Mouse (Mus musculus): ENCODE data around the gene Rhox2g.
"Not testable (repeated sequence)": the region's sequence is repeated elsewhere in the genome, so short reads cannot be mapped to it uniquely, and the experiment has no call there.

Rhox2g gene

GRCm38 (mm10) chrX:37643370-37643769 is at the start of gene Rhox2g:
Rhox2g (minus strand) TSS chrX:37643470.
- DNase-seq (ENCODE audit: low spot score in 2 of 2): not testable (repeated sequence)

- DNase-seq (ENCODE audit: low spot score in 2 of 2): no peak
Observed at GRCm38 (mm10) chrX:37692261-37692660, 49.0 kb upstream of the Rhox2g start.

- no peak for DNase-seq (ENCODE audit: low spot score in 2 of 2)
Observed at GRCm38 (mm10) chrX:37683031-37683715, 39.9 kb upstream of the Rhox2g start.

- DNase-seq (ENCODE audit: low spot score in 2 of 2): not testable (repeated sequence)
Observed at GRCm38 (mm10) chrX:37673177-37673576, 29.9 kb upstream of the Rhox2g start, which contains the start of gene Rhox2h. Rhox2h (minus strand) TSS chrX:37673277.

- DNase-seq (ENCODE audit: low spot score in 2 of 2): not testable (repeated sequence)
Observed at GRCm38 (mm10) chrX:37668664-37669063, 25.4 kb upstream of the Rhox2g start, which contains the start of gene Rhox3h. Rhox3h (minus strand) TSS chrX:37668764.

- not testable (repeated sequence) for DNase-seq (ENCODE audit: low spot score in 2 of 2)
Observed at GRCm38 (mm10) chrX:37651227-37651626, 8.0 kb upstream of the Rhox2g start, which contains the start of gene Rhox4g. Rhox4g (minus strand) TSS chrX:37651327.

- DNase-seq (ENCODE audit: low spot score in 2 of 2): not testable (repeated sequence)
Observed at GRCm38 (mm10) chrX:37628512-37628911, 14.8 kb downstream of the Rhox2g start, which contains the start of gene Rhox3g. Rhox3g (minus strand) TSS chrX:37628612.

GRCm38 (mm10) chrX:37607604-37608003 is 35.7 kb downstream of the Rhox2g start, which contains the start of gene Rhox4f:
Rhox4f (minus strand) TSS chrX:37607704.
- not testable (repeated sequence) for DNase-seq (ENCODE audit: low spot score in 2 of 2)
